Mouse (Mus musculus) ES-Bruce4 (cell line): ENCODE measurements around the gene AC124502.3.

Experiments
- CTCF ChIP-seq: IDR thresholded peaks from one replicate; pipeline ENCODE4 v1.8.1; 2011; ENCODE audit warnings: low read depth, low read length
- EP300 ChIP-seq: IDR thresholded peaks from 2 replicates; pipeline ENCODE4 v1.6.1; 2011; ENCODE audit warnings: low read depth, low read length; ENCODE audit not compliant: insufficient read depth
- POLR2A ChIP-seq: IDR thresholded peaks from one replicate; pipeline ENCODE4 v1.8.1; 2011; ENCODE audit warnings: low read length; ENCODE audit not compliant: insufficient read depth

- TF ChIP-seq POLR2A (no peak), CTCF (no peak), EP300 (no peak)
Observed at GRCm38 (mm10) chr19:4989434-4990255, 49.0 kb upstream of the AC124502.3 start.
